Mouse (Mus musculus) liver, embryonic 14.5 days (tissue): ENCODE data around the gene Ptk7. TPM values are rescaled to one million over a fixed set of nuclear protein-coding genes. Genes with fewer than 3 reads are reported as not detected.

Source experiments
- ATAC-seq: fragments of 200-750 bp; cut with Nextera tagmentation; 2 replicates; pipeline ENCODE4 v1.8.0; 2017; ENCODE audit warnings: moderate number of reproducible peaks, mild to moderate bottlenecking, moderate library complexity; ENCODE audit not compliant: insufficient read depth
- DNase-seq, 3 experiments: peaks; one replicate each; pipeline ENCODE4 v3.0.0-alpha.2; 2012 to 2013; ENCODE audit warnings: low read depth in 3 of 3, low spot score in 3 of 3
- H3K27ac ChIP-seq: fragments of 300-500 bp; sonication (generic); 2 replicates; pipeline ENCODE4 v1.5.1; 2014; ENCODE audit warnings: moderate library complexity, mild to moderate bottlenecking, control low read depth, inconsistent platforms
- H3K27me3 ChIP-seq: fragments of 300-500 bp; sonication (generic); 2 replicates; pipeline ENCODE4 v1.6.1; 2014; ENCODE audit warnings: mild to moderate bottlenecking, low read length, moderate library complexity; ENCODE audit not compliant: control insufficient read depth, insufficient read depth
- H3K36me3 ChIP-seq: fragments of 300-500 bp; sonication (generic); replicated peaks from 2 replicates; pipeline ENCODE4 v1.6.1; 2014; ENCODE audit warnings: low read depth; ENCODE audit not compliant: control insufficient read depth, insufficient read depth
- H3K4me1 ChIP-seq, 2 experiments: fragments of 200-500 bp in 1 of 2; fragments of 300-500 bp in 1 of 2; sonication (generic) in 1 of 2; replicated peaks; 2 replicates each; pipeline ENCODE4 v1.6.1; 2012 to 2014; ENCODE audit warnings: antibody characterized with exemption in 1 of 2, inconsistent platforms in 1 of 2, low read length in 1 of 2; ENCODE audit not compliant: control insufficient read depth in 2 of 2, insufficient read depth in 2 of 2
- H3K4me2 ChIP-seq: fragments of 300-500 bp; sonication (generic); 2 replicates; pipeline ENCODE4 v1.6.1; 2014; ENCODE audit warnings: low read depth, mild to moderate bottlenecking, control low read depth, moderate library complexity
- H3K4me3 ChIP-seq, 2 experiments: fragments of 200-500 bp in 1 of 2; fragments of 300-500 bp in 1 of 2; sonication (generic) in 1 of 2; 2 replicates each; pipeline ENCODE4 v1.5.1; 2012 to 2014; ENCODE audit warnings: low read depth in 2 of 2, low read length in 2 of 2, mild to moderate bottlenecking in 2 of 2, control low read depth in 1 of 2, inconsistent platforms in 1 of 2, moderate library complexity in 1 of 2; ENCODE audit not compliant: insufficient read depth in 1 of 2
- H3K9ac ChIP-seq: fragments of 300-500 bp; sonication (generic); replicated peaks from 2 replicates; pipeline ENCODE4 v1.6.1; 2014; ENCODE audit warnings: mild to moderate bottlenecking, control low read depth, moderate library complexity
- H3K9me3 ChIP-seq: fragments of 300-500 bp; sonication (generic); 2 replicates; pipeline ENCODE4 v1.6.1; 2016; ENCODE audit warnings: low read length, mixed read lengths; ENCODE audit not compliant: control insufficient read depth
- CTCF ChIP-seq: IDR thresholded peaks from 2 replicates; pipeline ENCODE4 v1.5.1; 2016; ENCODE audit warnings: antibody characterized with exemption, low read depth, control low read depth
- EP300 ChIP-seq: IDR thresholded peaks from 2 replicates; pipeline ENCODE4 v1.6.1; 2016; ENCODE audit warnings: antibody characterized with exemption, low read depth
- WGBS: fragments of 180-500 bp; shearing (Covaris S2); extraction: QIAGEN DNeasy Blood & Tissue Kit; methylation state at CpG from one replicate; pipeline ENCODE4 v1.1.7; 2014; ENCODE audit not compliant: insufficient replicate concordance; 5-methylcytosine and 5-hydroxymethylcytosine counted together
- polyA plus RNA-seq, 2 experiments: library from polyadenylated mRNA; depleted of rRNA in 1 of 2; stranded (reverse) in 1 of 2; unstranded in 1 of 2; fragments of >200 nt; fragmentation: Nextera tagmentation in 1 of 2; extraction: Ambion mirVana in 1 of 2; gene quantifications; 2 replicates each; pipeline versions ENCODE4 v1.2.1 to v1.2.3; 2012 to 2014

The Ptk7 gene
- polyA plus RNA-seq, 2 experiments = 3.0 to 3.6 TPM

DNA sequence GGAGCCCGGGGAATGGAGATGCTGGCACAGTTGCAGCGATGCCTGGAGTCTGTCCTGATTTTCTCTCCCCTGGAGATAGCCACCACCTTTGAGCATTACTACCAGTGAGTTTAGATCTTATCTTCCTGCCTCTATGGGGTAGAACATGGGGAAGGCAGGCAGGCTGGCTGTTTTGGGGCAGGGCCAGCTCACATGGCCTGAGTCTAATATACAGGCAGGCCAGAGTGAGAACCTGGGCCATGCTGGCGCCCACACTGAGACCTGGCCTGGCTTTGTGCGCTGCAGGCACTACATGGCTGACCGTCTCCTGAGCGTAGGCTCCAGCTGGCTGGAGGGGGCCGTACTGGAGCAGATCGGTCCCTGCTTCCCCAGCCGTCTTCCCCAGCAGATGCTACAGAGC is 32.0 kb upstream of the Ptk7 start:
- peaks cover 2% of the 10 kb centered on the region for H3K36me3 ChIP-seq
- no peaks in the 10 kb centered on the region for H3K4me1 ChIP-seq
- no peak overlapping the region for H3K4me3 ChIP-seq
- TF ChIP-seq EP300 (no peak), CTCF (no peak)
- DNase-seq (no peak), ATAC-seq (no peak)
- no peak overlapping the region for H3K4me2 ChIP-seq
- H3K9ac ChIP-seq = no peak overlapping the region
- WGBS = 85% methylated on average over 9 of the region's 9 CpGs
- no peak overlapping the region for H3K27ac ChIP-seq
- no peaks in the 10 kb centered on the region for H3K9me3 ChIP-seq
- H3K27me3 ChIP-seq = no peaks in the 10 kb centered on the region

DNA sequence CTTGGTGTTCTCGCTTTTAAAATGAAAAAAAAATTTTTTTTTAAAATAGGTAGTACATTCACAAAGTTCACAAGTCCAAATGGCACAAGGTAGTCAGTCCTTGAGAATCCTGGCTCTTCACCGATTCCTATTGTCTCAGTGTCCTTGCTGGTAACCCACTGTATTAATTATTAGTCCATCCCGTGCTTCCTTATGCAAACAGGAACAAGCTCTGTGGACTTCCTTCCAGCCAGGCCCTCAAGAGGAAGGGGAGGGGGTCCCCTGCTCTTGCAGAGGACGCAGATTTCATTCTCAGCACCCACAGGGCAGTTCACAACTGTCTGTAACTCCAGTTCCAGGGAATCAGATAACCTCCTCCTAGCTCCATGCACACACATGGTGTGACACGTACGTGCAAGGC is 26.8 kb upstream of the Ptk7 start:
- H3K4me1 ChIP-seq = peaks cover 7 to 9% of the 10 kb centered on the region in 2 experiments
- H3K4me3 ChIP-seq = no peak overlapping the region
- ATAC-seq = no peak
- no peak for TF ChIP-seq CTCF
- TF ChIP-seq EP300 = no peak
- no peak overlapping the region for H3K27ac ChIP-seq
- WGBS = 69% methylated on average over 6 of the region's 6 CpGs
- no peak for DNase-seq
- no peak overlapping the region for H3K4me2 ChIP-seq
- H3K36me3 ChIP-seq = no peaks in the 10 kb centered on the region; the same call in 1 of the 2 replicates
- H3K9ac ChIP-seq = no peak overlapping the region
- H3K9me3 ChIP-seq = no peaks in the 10 kb centered on the region
- no peaks in the 10 kb centered on the region for H3K27me3 ChIP-seq

DNA sequence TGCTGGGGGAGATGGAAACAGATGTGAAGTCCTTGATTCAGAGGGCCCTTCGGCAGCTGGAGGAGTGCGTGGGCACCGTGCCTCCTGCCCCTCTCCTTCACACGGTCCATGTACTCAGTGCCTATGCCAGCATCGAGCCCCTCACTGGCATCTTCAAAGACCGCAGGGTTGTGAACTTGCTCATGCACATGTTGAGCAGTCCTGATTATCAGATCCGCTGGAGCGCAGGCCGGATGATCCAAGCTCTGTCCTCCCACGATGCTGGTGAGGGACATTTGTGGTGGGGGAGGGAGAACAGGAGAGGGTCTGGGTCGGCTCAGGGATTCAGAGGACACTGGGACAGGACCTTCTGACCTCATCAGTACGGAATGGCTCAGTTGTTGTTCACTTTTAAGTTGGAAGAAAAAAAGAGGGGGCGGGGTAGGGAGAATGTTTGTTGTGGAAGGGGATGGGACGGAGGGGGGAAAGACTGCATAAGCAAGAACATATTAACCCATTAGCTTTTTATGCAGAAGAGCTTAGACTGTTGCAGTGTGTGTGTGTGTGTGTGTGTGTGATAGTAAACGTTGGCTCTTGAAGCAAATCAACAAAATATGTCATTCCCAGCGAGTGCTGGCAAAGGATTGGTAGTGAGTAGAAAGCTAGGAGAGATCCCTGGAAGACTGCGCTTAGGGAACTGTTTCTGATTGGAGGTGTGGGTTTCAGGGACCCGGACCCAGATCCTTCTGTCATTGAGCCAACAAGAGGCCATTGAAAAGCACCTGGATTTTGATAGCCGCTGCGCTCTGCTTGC is 22.6 kb upstream of the Ptk7 start:
- Histone ChIP-seq H3K4me1 (peaks cover 13 to 22% of the 10 kb centered on the region in 2 experiments), H3K9ac (no peak overlapping the region), H3K4me2 (peak overlapping the region; percentile 90), H3K27me3 (no peaks in the 10 kb centered on the region), H3K4me3 (no peak overlapping the region), H3K27ac (no peak overlapping the region), H3K36me3 (no peaks in the 10 kb centered on the region; the same call in none of the 2 replicates), H3K9me3 (no peaks in the 10 kb centered on the region)
- TF ChIP-seq CTCF (no peak), EP300 (no peak)
- ATAC-seq (no peak), DNase-seq (no peak)
- 74% methylated on average over 20 of the region's 20 CpGs for WGBS

DNA sequence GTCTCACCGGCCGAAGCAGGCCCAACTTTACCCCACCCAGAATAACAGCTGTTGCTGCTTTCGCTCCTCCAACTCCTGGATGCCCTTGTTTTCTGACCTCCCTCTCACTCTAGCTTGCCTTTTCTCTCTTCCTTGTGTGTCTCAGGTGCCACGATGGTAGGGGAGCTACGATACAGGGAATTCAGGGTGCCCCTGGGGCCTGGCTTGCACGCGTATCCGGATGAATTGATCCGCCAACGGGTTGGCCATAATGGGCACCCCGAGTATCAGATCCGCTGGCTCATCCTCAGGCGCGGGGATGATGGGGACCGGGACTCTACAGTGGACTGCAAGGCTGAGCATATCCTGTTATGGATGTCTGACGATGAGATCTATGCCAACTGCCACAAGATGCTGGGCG is 22.0 kb upstream of the Ptk7 start:
- H3K9me3 ChIP-seq = no peaks in the 10 kb centered on the region
- no peak for ATAC-seq
- no peaks in the 10 kb centered on the region for H3K27me3 ChIP-seq
- H3K4me2 ChIP-seq = peak overlapping the region; percentile 90
- peak overlapping the region; percentile 55 to 63 for H3K4me3 ChIP-seq
- no peaks in the 10 kb centered on the region; the same call in none of the 2 replicates for H3K36me3 ChIP-seq
- 71% methylated on average over 17 of the region's 17 CpGs for WGBS
- peaks cover 17 to 26% of the 10 kb centered on the region in 2 experiments for H3K4me1 ChIP-seq
- no peak for DNase-seq
- TF ChIP-seq EP300 (no peak), CTCF (no peak)
- peak overlapping the region; percentile 62 for H3K9ac ChIP-seq
- H3K27ac ChIP-seq = no peak overlapping the region; the same call in 1 of the 2 replicates

DNA sequence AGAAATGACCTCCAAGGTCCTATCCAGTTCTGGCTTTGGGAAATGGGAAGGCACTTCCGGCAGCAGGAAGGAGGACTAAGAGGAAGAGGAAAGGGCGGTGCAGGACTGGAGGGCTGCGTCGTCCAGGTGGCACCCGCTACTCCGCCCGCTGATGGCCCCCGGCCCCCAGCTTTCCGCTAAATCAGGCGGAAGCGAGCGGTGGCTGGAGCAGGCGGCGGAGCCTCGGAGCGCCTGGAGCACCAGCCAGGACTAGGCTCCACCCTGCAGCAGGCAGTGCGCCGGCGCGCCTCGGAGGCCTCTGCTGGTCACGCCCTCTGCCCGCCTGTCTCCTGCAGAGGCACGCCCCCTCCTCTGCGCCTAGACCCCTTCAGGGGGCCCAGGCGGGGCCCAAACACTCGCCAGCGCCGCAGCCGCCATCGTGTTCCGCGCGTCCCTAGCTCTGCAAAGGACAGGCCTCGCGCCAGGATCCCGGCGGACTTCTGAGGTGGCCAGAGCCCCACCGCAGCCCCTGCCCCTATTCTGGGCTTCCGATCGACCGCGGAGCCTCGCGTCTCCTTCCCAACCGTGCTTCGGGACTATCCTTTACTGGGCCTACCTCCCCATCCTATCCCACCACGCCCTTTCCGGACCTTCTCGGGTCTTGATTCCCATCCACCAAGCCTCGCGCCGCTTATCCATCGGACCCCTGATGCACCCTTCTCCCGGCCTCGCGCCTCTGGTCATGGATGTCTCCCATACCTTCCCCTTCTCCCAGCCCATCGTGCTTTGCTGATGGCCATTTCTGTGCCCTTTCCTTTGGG is 21.1 kb upstream of the Ptk7 start, which contains the start of gene Cul7:
TSS of gene Cul7 (plus strand) at position 106 of the 800 bp plus-strand sequence.
- Histone ChIP-seq H3K4me1 (peaks cover 17 to 26% of the 10 kb centered on the region in 2 experiments), H3K36me3 (no peaks in the 10 kb centered on the region; the same call in none of the 2 replicates), H3K4me3 (peak within 1 kb of the TSS; percentile 55 to 63), H3K4me2 (peak within 1 kb of the TSS; percentile 90), H3K9me3 (no peaks in the 10 kb centered on the region), H3K9ac (peak within 1 kb of the TSS; percentile 62), H3K27ac (peak within 1 kb of the TSS; percentile 23), H3K27me3 (no peaks in the 10 kb centered on the region)
- peak; percentile 71 to 77 (median 75) for DNase-seq
- ATAC-seq = peak; percentile 79
- under 1% methylated on average over 58 of the region's 58 CpGs for WGBS
- TF ChIP-seq CTCF = no peak
- TF ChIP-seq EP300 = no peak
